Mouse (Mus musculus) limb, embryonic 13.5 days (tissue): ENCODE measurements around the gene 9130213A22Rik. TPM values are rescaled to one million over a fixed set of nuclear protein-coding genes. Genes with fewer than 3 reads are reported as not detected.

Experiments
- ATAC-seq: fragments of 200-750 bp; cut with Nextera tagmentation; 2 replicates; pipeline ENCODE4 v1.8.0; 2017; ENCODE audit warnings: low read depth, moderate number of reproducible peaks, moderate TSS enrichment; ENCODE audit not compliant: low FRiP score
- H3K27ac ChIP-seq: fragments of 300-500 bp; sonication (generic); 2 replicates; pipeline ENCODE4 v1.5.1; 2015; ENCODE audit warnings: inconsistent platforms, mild to moderate bottlenecking, moderate library complexity
- H3K27me3 ChIP-seq: fragments of 300-500 bp; sonication (generic); 2 replicates; pipeline ENCODE4 v1.6.1; 2015; ENCODE audit warnings: mild to moderate bottlenecking, inconsistent platforms
- H3K36me3 ChIP-seq: fragments of 300-500 bp; sonication (generic); 2 replicates; pipeline ENCODE4 v1.6.1; 2015; ENCODE audit warnings: inconsistent platforms, mild to moderate bottlenecking, moderate library complexity
- H3K4me1 ChIP-seq: fragments of 300-500 bp; sonication (generic); 2 replicates; pipeline ENCODE4 v1.6.1; 2015; ENCODE audit warnings: inconsistent platforms
- H3K4me2 ChIP-seq: fragments of 300-500 bp; sonication (generic); replicated peaks from 2 replicates; pipeline ENCODE4 v1.6.1; 2015; ENCODE audit warnings: inconsistent platforms, mild to moderate bottlenecking, moderate library complexity
- H3K4me3 ChIP-seq: fragments of 300-500 bp; sonication (generic); 2 replicates; pipeline ENCODE4 v1.5.1; 2015; ENCODE audit warnings: moderate library complexity, mild to moderate bottlenecking, inconsistent platforms
- H3K9ac ChIP-seq: fragments of 300-500 bp; sonication (generic); 2 replicates; pipeline ENCODE4 v1.6.1; 2015; ENCODE audit warnings: mild to moderate bottlenecking, inconsistent platforms
- H3K9me3 ChIP-seq: fragments of 300-500 bp; sonication (generic); 2 replicates; pipeline ENCODE4 v1.6.1; 2016; ENCODE audit warnings: inconsistent platforms
- WGBS: fragments of 180-500 bp; shearing (Covaris S2); methylation state at CpG from one replicate; pipeline ENCODE4 v1.1.7; 2015; 5-methylcytosine and 5-hydroxymethylcytosine counted together
- polyA plus RNA-seq: library from polyadenylated mRNA; unstranded; fragments of >200 nt; fragmentation: Nextera tagmentation; extraction: Ambion mirVana; gene quantifications from 2 replicates; pipeline ENCODE4 v1.2.1, GENCODE M21; 2015

Gene 9130213A22Rik
- 0.52 and 0.55 TPM in 2 replicates for polyA plus RNA-seq

DNA sequence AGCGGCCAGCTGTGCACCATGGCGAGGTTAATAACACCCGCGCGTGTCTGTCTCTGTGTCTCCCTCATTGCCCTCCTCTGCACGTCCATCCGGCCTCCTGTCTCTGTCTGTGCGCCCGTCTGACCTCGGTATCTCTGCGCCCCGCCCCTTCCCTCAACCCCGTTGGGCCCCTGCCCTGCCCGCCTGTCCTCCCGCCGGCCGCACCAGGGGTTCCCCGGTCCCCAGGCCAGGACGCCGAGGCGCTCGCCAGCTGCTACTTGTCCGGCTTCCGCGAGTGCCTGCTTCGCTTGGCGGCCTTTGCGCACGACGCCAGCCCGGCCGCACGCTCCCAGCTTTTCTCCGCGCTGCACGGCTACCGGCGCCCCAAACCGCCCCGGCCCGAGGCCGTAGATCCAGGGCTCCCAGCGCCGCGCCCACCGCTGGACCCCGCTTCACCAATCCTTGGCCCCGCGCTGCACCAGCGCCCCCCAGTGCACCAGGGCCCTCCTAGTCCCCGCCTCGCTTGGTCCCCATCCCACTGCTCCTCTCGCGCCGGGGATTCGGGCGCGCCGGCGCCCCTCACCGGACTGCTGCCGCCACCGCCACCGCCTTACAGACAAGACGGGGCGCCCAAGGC is at the start of gene 9130213A22Rik:
9130213A22Rik (minus strand) TSS at position 254 of the 616 bp plus-strand sequence.
- Histone ChIP-seq H3K4me3 (peak within 1 kb of the TSS; percentile 82), H3K9me3 (no peaks in the 10 kb centered on the region), H3K36me3 (no peaks in the 10 kb centered on the region), H3K4me1 (peaks cover 39% of the 10 kb centered on the region), H3K9ac (peak within 1 kb of the TSS; percentile 79), H3K27ac (peak within 1 kb of the TSS; percentile 87), H3K27me3 (peaks cover 12% of the 10 kb centered on the region; the same call in 1 of the 2 replicates), H3K4me2 (peak within 1 kb of the TSS; percentile 92)
- ATAC-seq: peak; percentile 70
- WGBS: 1% methylated on average over 66 of the region's 66 CpGs

DNA sequence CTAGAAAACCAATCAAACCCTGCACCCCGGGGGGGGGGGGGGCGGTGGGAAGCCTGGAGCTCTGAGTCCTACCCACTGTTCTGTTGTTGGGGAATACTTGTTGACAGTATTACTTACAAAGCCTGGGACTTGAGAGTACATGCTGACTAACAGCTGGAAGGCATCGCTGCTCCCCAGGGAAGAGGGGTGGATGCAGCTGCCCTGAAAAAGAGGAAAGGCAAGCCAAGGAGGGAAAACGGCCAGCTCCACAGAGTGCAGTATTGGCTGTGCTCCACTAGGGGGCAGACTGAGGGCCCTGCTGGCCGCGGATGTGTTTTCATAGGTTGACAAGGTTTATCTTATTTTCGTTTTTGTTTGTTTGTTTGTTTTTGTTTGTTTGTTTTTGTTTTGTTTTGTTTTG is 49.2 kb upstream of the 9130213A22Rik start:
- no peaks in the 10 kb centered on the region for H3K36me3 ChIP-seq
- H3K9ac ChIP-seq: no peak overlapping the region
- no peak overlapping the region for H3K27ac ChIP-seq
- H3K4me2 ChIP-seq: no peak overlapping the region
- no peaks in the 10 kb centered on the region; the same call in 1 of the 2 replicates for H3K27me3 ChIP-seq
- H3K4me3 ChIP-seq: no peak overlapping the region
- H3K9me3 ChIP-seq: no peaks in the 10 kb centered on the region
- ATAC-seq: no peak
- H3K4me1 ChIP-seq: 0 out of 2 replicates have a peak, but pooled peaks cover 3% of the 10 kb centered on the region
- WGBS: 27% methylated on average over 7 of the region's 7 CpGs

DNA sequence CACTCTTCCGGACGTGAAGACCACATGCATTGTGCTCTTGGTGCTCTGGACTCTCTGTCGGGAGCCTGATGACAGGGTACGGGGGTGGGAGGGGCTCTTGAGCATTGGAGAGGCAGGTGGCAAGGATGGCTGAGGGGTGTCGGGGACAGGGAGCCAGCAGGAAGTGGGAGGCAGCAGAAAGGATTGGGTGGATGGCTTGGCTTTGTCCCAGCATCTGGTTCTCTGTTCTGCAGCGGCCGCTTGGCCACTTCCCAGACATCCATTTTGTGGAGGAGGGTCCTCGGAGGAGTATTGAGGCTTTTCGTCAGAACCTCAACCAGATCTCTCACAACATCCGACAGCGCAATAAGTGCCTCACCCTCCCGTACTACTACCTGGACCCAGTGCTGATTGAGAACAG is 46.9 kb upstream of the 9130213A22Rik start:
- Histone ChIP-seq H3K4me2 (no peak overlapping the region), H3K9ac (no peak overlapping the region), H3K4me1 (0 out of 2 replicates have a peak, but pooled peaks cover 3% of the 10 kb centered on the region), H3K4me3 (no peak overlapping the region), H3K36me3 (no peaks in the 10 kb centered on the region), H3K27ac (no peak overlapping the region), H3K9me3 (no peaks in the 10 kb centered on the region), H3K27me3 (peaks cover 7% of the 10 kb centered on the region)
- ATAC-seq: no peak
- WGBS: 81% methylated on average over 12 of the region's 12 CpGs

DNA sequence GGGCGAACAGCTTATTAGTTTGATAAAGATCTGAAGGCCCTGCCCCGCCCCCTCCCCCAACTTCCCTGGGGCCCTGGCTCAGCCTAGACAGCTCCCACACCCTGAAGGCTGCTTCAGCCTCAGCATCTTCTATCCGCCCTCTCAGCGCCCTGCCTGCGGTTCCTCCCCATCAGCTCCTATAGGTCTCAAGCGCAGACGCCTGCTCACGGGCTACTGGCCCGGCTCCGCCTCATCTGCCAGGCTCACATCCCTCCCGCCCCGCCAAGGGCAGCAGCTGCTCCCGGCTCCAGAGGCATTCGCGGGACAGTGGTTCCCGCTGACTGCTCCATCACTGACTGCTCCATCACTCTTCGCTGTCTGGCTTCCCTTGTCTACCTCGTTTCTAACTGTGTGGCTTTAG is 34.4 kb upstream of the 9130213A22Rik start, which contains the start of gene Alox12b:
Alox12b (plus strand) TSS at position 190 of the 400 bp plus-strand sequence.
- no peaks in the 10 kb centered on the region for H3K36me3 ChIP-seq
- H3K4me3 ChIP-seq: peak within 1 kb of the TSS; percentile 22
- peaks cover 63% of the 10 kb centered on the region for H3K27me3 ChIP-seq
- no peaks in the 10 kb centered on the region for H3K9me3 ChIP-seq
- H3K4me2 ChIP-seq: peak within 1 kb of the TSS; percentile 48
- no peak within 1 kb of the TSS for H3K27ac ChIP-seq
- 0 out of 2 replicates have a peak within 1 kb of the TSS, but pooled peaks have one; percentile 31 for H3K9ac ChIP-seq
- peaks cover 8% of the 10 kb centered on the region for H3K4me1 ChIP-seq
- WGBS: 1% methylated on average over 18 of the region's 18 CpGs
- peak; percentile 15; the same call in 1 of the 2 replicates for ATAC-seq

DNA sequence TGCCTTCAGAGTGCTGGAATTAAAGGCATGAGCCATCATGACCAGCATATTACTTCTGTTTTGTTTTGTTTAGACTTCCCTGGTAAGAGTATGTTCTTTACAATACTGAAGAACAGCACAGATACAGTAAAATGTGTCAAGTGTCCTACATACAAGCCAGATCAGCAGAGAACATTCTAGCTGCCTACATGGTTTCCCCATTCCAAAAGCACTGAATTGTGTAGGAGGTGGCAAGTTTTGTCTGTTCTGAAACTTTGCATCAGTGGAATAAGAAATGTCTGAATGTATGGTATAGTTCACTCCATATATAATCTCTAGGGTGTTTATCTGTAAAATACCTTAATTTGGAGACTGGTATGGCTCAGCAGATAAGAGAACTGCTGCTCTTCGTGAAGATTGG is 33.0 kb upstream of the 9130213A22Rik start:
- no peak overlapping the region for H3K27ac ChIP-seq
- H3K4me3 ChIP-seq: no peak overlapping the region
- H3K9me3 ChIP-seq: no peaks in the 10 kb centered on the region
- 56% methylated on average over 1 of the region's 1 CpGs for WGBS
- H3K27me3 ChIP-seq: peaks cover 66% of the 10 kb centered on the region
- H3K36me3 ChIP-seq: no peaks in the 10 kb centered on the region
- no peak for ATAC-seq
- peaks cover 16% of the 10 kb centered on the region for H3K4me1 ChIP-seq
- H3K4me2 ChIP-seq: no peak overlapping the region
- H3K9ac ChIP-seq: no peak overlapping the region

DNA sequence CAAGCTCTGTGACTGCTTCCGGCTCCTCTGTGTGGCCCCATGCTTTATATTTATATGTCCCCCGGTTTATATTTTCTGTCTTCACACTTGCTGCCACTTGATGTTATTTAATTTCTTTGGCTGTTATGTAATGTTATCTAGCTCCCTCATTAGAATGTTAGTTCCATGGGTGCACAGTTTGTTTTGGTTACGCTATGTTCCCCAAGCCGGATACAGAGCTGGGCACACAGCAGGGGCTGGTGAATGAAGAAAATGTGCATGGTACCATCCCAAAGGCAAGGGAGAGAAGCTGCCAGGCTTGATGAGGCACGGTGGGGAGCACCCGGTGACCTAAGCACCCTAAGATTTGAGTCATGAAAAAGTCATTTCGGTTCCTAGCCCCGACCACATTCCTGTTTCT is 31.4 kb upstream of the 9130213A22Rik start:
- no peak overlapping the region for H3K4me2 ChIP-seq
- peaks cover 60% of the 10 kb centered on the region for H3K27me3 ChIP-seq
- no peaks in the 10 kb centered on the region for H3K36me3 ChIP-seq

DNA sequence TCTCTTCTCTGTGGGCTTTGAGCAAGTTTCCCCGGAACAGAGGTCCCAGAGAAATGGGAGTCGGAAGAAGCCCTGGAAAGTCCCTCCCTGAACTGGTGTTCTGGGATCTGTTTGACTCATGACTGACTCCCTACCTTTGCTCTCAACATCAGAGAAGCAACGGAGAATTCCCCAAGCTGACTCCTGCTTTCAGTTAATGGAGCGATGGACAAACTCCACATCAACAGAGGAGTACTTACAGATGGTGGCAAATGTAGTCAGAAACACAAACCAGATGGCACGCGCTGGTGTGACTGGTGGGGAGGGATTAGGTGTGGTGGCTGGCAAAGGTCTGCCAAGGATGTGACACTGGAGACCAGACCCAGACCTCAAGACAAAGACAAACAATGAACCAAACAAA is 28.6 kb upstream of the 9130213A22Rik start:
- H3K36me3 ChIP-seq: no peaks in the 10 kb centered on the region
- no peaks in the 10 kb centered on the region for H3K9me3 ChIP-seq
- ATAC-seq: no peak
- peak overlapping the region; percentile 51; the same call in 1 of the 2 replicates for H3K9ac ChIP-seq
- H3K27me3 ChIP-seq: peaks cover 32% of the 10 kb centered on the region
- H3K27ac ChIP-seq: no peak overlapping the region
- WGBS: 29% methylated on average over 6 of the region's 6 CpGs
- peak overlapping the region; percentile 37 for H3K4me3 ChIP-seq
- H3K4me1 ChIP-seq: peaks cover 7% of the 10 kb centered on the region; the same call in 1 of the 2 replicates
- peak overlapping the region; percentile 61 for H3K4me2 ChIP-seq

More for the DNA sequence above, 31.4 kb upstream of the 9130213A22Rik start:
- Histone ChIP-seq H3K9ac (no peak overlapping the region), H3K4me3 (no peak overlapping the region), H3K27ac (no peak overlapping the region), H3K4me1 (peaks cover 16% of the 10 kb centered on the region), H3K9me3 (no peaks in the 10 kb centered on the region)
- 86% methylated on average over 8 of the region's 8 CpGs for WGBS
- no peak for ATAC-seq

DNA sequence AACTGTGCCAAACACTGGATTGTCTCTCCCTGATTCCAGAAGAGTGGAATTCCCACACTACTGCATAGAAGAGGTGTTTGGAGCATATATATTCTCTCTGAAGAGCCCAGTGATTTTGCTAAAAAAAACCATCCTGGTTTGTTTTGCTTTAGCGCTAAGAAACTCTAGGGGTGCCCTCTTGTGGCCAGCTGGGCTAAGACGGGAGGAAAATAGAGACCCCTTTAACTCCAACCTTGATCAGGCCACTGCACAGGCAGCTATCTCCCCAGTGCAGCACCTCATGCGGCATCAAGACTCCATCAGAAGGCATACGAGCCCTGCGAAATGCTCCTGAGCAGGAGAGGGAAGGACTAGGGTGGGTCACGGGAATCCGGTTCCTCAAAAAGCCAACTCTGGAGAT is 28.1 kb upstream of the 9130213A22Rik start:
- no peak for ATAC-seq
- 6% methylated on average over 7 of the region's 7 CpGs for WGBS
- Histone ChIP-seq H3K4me2 (peak overlapping the region; percentile 61), H3K4me1 (peaks cover 7% of the 10 kb centered on the region; the same call in 1 of the 2 replicates), H3K27me3 (peaks cover 29% of the 10 kb centered on the region), H3K36me3 (no peaks in the 10 kb centered on the region), H3K4me3 (peak overlapping the region; percentile 37), H3K9me3 (no peaks in the 10 kb centered on the region), H3K27ac (no peak overlapping the region), H3K9ac (peak overlapping the region; percentile 51; the same call in 1 of the 2 replicates)

DNA sequence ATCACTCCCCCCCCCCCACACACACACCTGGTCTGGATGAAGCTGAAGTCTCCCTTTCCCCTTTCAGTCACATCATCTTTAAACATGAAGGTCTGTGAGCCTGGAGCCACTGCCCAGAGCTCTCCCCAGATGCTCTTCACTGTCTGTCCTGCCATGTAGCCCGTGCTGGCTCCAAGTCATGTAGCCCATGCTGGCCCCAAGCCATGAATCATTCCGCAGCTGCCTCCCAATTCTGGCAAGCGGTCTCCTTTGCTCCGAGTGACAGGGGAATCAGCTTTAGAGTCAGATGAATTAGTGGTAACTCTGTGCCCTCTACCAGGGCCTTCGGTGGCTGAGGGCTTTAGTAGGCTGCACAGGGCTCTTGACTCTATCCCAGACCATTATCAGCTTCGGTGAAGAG is 27.3 kb upstream of the 9130213A22Rik start:
- peaks cover 7% of the 10 kb centered on the region; the same call in 1 of the 2 replicates for H3K4me1 ChIP-seq
- ATAC-seq: no peak
- no peaks in the 10 kb centered on the region for H3K9me3 ChIP-seq
- H3K9ac ChIP-seq: no peak overlapping the region
- no peak overlapping the region for H3K27ac ChIP-seq
- 77% methylated on average over 6 of the region's 6 CpGs for WGBS
- H3K4me2 ChIP-seq: no peak overlapping the region
- H3K4me3 ChIP-seq: no peak overlapping the region
- H3K36me3 ChIP-seq: no peaks in the 10 kb centered on the region
- peaks cover 23% of the 10 kb centered on the region for H3K27me3 ChIP-seq

DNA sequence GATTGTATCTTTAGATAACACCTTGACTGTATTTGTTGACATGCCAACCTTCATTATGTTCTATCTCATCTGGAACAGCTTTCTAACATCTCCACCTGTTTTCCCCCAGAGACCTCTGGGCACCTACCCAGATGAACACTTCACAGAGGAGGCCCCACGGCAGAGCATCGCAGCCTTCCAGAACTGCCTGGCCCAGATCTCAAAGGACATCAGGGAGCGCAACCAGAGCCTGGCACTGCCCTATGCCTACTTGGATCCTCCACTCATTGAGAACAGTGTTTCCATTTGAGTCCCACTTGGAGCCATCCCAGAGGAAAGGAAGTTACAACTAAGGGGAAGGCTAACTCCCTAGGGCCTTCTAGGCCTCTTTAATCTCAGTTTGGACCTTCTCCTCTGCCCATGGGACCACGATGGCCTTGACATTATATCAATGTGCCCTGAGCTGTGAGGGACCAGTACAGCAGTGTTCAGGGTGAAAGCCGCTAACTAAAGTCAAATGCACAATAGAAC is 26.1 kb upstream of the 9130213A22Rik start:
- peaks cover 15% of the 10 kb centered on the region for H3K27me3 ChIP-seq
- H3K4me2 ChIP-seq: no peak overlapping the region
- ATAC-seq: no peak
- H3K9ac ChIP-seq: no peak overlapping the region
- 87% methylated on average over 5 of the region's 5 CpGs for WGBS
- H3K9me3 ChIP-seq: no peaks in the 10 kb centered on the region
- no peaks in the 10 kb centered on the region for H3K36me3 ChIP-seq
- no peak overlapping the region for H3K27ac ChIP-seq
- H3K4me3 ChIP-seq: no peak overlapping the region
- H3K4me1 ChIP-seq: peaks cover 7% of the 10 kb centered on the region; the same call in 1 of the 2 replicates

DNA sequence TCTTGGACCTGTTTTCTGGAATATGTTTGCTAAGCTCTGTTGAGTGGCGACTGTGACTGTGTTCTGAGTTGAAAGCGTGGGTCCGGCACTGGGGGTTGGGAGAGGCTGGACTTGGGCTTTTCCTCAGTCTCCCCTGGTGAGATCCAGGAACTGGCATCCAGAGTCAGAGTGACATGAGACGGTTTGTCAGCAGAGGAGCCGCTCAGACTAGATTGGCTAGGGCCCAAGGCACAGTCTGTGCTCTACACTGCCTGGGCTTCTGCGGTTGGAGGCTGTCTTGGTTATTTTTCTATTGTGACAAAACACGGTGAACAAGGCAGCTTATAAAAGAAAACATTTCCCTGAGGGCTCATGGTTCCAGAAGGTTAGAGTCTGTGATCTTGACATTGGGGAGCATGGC is 25.2 kb upstream of the 9130213A22Rik start:
- Histone ChIP-seq H3K36me3 (no peaks in the 10 kb centered on the region), H3K4me3 (no peak overlapping the region), H3K4me2 (no peak overlapping the region), H3K27me3 (peaks cover 11% of the 10 kb centered on the region), H3K9ac (no peak overlapping the region), H3K9me3 (no peaks in the 10 kb centered on the region), H3K4me1 (peaks cover 7% of the 10 kb centered on the region; the same call in 1 of the 2 replicates), H3K27ac (no peak overlapping the region)
- 81% methylated on average over 7 of the region's 7 CpGs for WGBS
- no peak for ATAC-seq

DNA sequence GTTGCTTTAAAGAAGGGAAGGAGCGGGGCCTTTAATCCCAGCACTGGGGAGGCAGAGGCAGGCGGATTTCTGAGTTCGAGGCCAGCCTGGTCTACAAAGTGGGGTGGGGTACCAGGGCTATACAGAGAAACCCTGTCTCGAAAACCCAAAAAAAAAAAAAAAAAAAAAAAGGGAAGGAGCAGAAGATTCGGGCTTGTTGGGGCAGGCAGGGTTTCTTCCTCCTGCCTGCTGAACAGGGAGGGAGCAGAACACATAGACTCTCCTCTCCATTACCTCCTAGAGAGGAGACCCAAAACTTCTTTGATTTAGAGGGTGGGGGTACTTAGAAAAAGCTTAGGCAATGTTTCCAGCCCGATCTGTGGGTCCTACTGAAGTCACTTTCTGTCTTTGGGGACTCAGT is 13.0 kb upstream of the 9130213A22Rik start:
- H3K27ac ChIP-seq: no peak overlapping the region
- no peaks in the 10 kb centered on the region for H3K36me3 ChIP-seq
- no peaks in the 10 kb centered on the region for H3K9me3 ChIP-seq
- H3K27me3 ChIP-seq: peaks cover 9% of the 10 kb centered on the region; the same call in 1 of the 2 replicates
- H3K9ac ChIP-seq: no peak overlapping the region
- ATAC-seq: no peak
- peaks cover 10% of the 10 kb centered on the region; the same call in 1 of the 2 replicates for H3K4me1 ChIP-seq
- whole genome bisulfite sequencing: 88% methylated on average over 6 of the region's 6 CpGs
- H3K4me3 ChIP-seq: no peak overlapping the region
- H3K4me2 ChIP-seq: no peak overlapping the region
